Mouse (Mus musculus) forebrain, embryonic 16.5 days (tissue): ENCODE measurements around the gene Fgf12. TPM values are rescaled to one million over a fixed set of nuclear protein-coding genes. Genes with fewer than 3 reads are reported as not detected.

Source experiments
- ATAC-seq: fragments of 200-750 bp; cut with Nextera tagmentation; 2 replicates; pipeline ENCODE4 v1.8.0; 2017; ENCODE audit warnings: mild to moderate bottlenecking, moderate library complexity
- H3K27ac ChIP-seq: fragments of 300-500 bp; sonication (generic); 2 replicates; pipeline ENCODE4 v1.5.1; 2014; ENCODE audit warnings: low read length, control low read depth
- H3K27me3 ChIP-seq: fragments of 300-500 bp; sonication (generic); replicated peaks from 2 replicates; pipeline ENCODE4 v1.6.1; 2014; ENCODE audit warnings: low read length; ENCODE audit not compliant: control insufficient read depth, insufficient read depth
- H3K36me3 ChIP-seq: fragments of 300-500 bp; sonication (generic); 2 replicates; pipeline ENCODE4 v1.6.1; 2014; ENCODE audit not compliant: control insufficient read depth, insufficient read depth
- H3K4me1 ChIP-seq: fragments of 300-500 bp; sonication (generic); replicated peaks from 2 replicates; pipeline ENCODE4 v1.6.1; 2014; ENCODE audit warnings: low read length; ENCODE audit not compliant: control insufficient read depth, insufficient read depth
- H3K4me2 ChIP-seq: fragments of 300-500 bp; sonication (generic); 2 replicates; pipeline ENCODE4 v1.6.1; 2014; ENCODE audit warnings: mild to moderate bottlenecking, low read length, control low read depth
- H3K4me3 ChIP-seq: fragments of 300-500 bp; sonication (generic); replicated peaks from 2 replicates; pipeline ENCODE4 v1.5.1; 2014; ENCODE audit warnings: mild to moderate bottlenecking, low read length, control low read depth
- H3K9ac ChIP-seq: fragments of 300-500 bp; sonication (generic); replicated peaks from 2 replicates; pipeline ENCODE4 v1.6.1; 2014; ENCODE audit warnings: low read depth, low read length, control low read depth
- H3K9me3 ChIP-seq: fragments of 300-500 bp; sonication (generic); 2 replicates; pipeline ENCODE4 v1.6.1; 2016; ENCODE audit warnings: low read length; ENCODE audit not compliant: control insufficient read depth
- WGBS: fragments of 180-500 bp; shearing (Covaris S2); extraction: QIAGEN DNeasy Blood & Tissue Kit; methylation state at CpG from one replicate; pipeline ENCODE4 v1.1.7; 2014; 5-methylcytosine and 5-hydroxymethylcytosine counted together
- polyA plus RNA-seq: library from polyadenylated mRNA; unstranded; fragments of >200 nt; fragmentation: Nextera tagmentation; extraction: Ambion mirVana; gene quantifications from 2 replicates; pipeline ENCODE4 v1.2.1, GENCODE M21; 2015

Gene Fgf12
- polyA plus RNA-seq, 1 experiment from 2014 or later, result 25.4 TPM

- H3K27me3 ChIP-seq, result peaks cover 3% of the 10 kb centered on the region; the same call in 1 of the 2 replicates
- H3K4me1 ChIP-seq, result peaks cover 19% of the 10 kb centered on the region
- H3K9ac ChIP-seq, result peak overlapping the region; percentile 82
- no peaks in the 10 kb centered on the region for H3K36me3 ChIP-seq
- peak; percentile 53; the same call in 1 of the 2 replicates for ATAC-seq
- H3K9me3 ChIP-seq, result no peaks in the 10 kb centered on the region
- WGBS, result 3% methylated on average over 5 of the region's 6 CpGs
- peak overlapping the region; percentile 98 for H3K4me2 ChIP-seq
- H3K4me3 ChIP-seq, result peak overlapping the region; percentile 80
- peak overlapping the region; percentile 83; the same call in 1 of the 2 replicates for H3K27ac ChIP-seq
These were observed 305.8 kb downstream of the Fgf12 start for GRCm38 (mm10) chr16:28447114-28447455.

- peak overlapping the region; percentile 82 for H3K9ac ChIP-seq
- peak overlapping the region; percentile 98 for H3K4me2 ChIP-seq
- peak overlapping the region; percentile 83 for H3K27ac ChIP-seq
- ATAC-seq, result peak; percentile 72
- H3K36me3 ChIP-seq, result no peaks in the 10 kb centered on the region
- 0% methylated on average over 82 of the region's 82 CpGs for WGBS
- peak overlapping the region; percentile 80 for H3K4me3 ChIP-seq
- peaks cover 19% of the 10 kb centered on the region for H3K4me1 ChIP-seq
- H3K9me3 ChIP-seq, result no peaks in the 10 kb centered on the region
- H3K27me3 ChIP-seq, result peaks cover 3% of the 10 kb centered on the region; the same call in 1 of the 2 replicates
These were observed 306.3 kb downstream of the Fgf12 start for GRCm38 (mm10) chr16:28446334-28447113.

DNA sequence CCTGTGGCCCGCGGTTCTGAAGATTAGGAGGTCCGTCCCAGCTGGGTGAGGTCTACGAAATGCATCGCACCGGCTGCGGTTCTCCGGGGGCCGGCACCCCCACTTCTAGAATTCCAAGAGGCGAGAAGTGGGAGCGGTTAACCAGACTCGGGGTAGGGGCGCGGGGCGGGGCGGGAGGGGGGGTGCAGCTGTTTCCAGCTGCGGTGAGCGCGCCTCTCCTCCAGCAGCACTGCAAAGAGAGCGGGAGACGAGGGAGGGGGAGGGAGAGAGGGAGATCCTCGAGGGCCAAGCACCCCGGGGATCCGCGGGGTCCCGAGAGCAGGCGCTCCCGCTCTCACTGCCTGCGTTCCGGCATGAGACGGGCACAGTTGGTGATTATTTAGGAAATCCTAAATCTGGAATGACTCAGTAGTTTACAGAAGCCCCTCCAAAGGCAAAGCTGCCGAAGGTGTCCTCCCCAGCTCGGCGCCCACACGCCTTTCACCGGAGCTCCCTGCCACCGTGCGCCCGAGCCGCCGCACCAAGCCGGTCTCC, 307.0 kb downstream of the Fgf12 start:
- Histone ChIP-seq H3K9me3 (no peaks in the 10 kb centered on the region), H3K9ac (peak overlapping the region; percentile 82), H3K27ac (peak overlapping the region; percentile 83), H3K4me3 (peak overlapping the region; percentile 80), H3K27me3 (peaks cover 3% of the 10 kb centered on the region; the same call in 1 of the 2 replicates), H3K36me3 (no peaks in the 10 kb centered on the region), H3K4me1 (peaks cover 19% of the 10 kb centered on the region), H3K4me2 (peak overlapping the region; percentile 98)
- ATAC-seq, result peak; percentile 61
- 0% methylated on average over 38 of the region's 42 CpGs for WGBS

- peaks cover 19% of the 10 kb centered on the region for H3K4me1 ChIP-seq
- no peaks in the 10 kb centered on the region for H3K36me3 ChIP-seq
- H3K27ac ChIP-seq, result peak overlapping the region; percentile 83
- H3K27me3 ChIP-seq, result peaks cover 3% of the 10 kb centered on the region; the same call in 1 of the 2 replicates
- H3K4me3 ChIP-seq, result peak overlapping the region; percentile 80
- WGBS, result under 1% methylated on average over 51 of the region's 51 CpGs
- ATAC-seq, result peak; percentile 49
- no peaks in the 10 kb centered on the region for H3K9me3 ChIP-seq
- H3K4me2 ChIP-seq, result peak overlapping the region; percentile 98
- peak overlapping the region; percentile 82 for H3K9ac ChIP-seq
These were observed 307.7 kb downstream of the Fgf12 start for GRCm38 (mm10) chr16:28444993-28445799.

GRCm38 (mm10) chr16:28421617-28422016, 331.3 kb downstream of the Fgf12 start:
- Histone ChIP-seq H3K27ac (no peak overlapping the region), H3K27me3 (no peaks in the 10 kb centered on the region), H3K9ac (no peak overlapping the region), H3K36me3 (no peaks in the 10 kb centered on the region), H3K9me3 (no peaks in the 10 kb centered on the region), H3K4me1 (no peaks in the 10 kb centered on the region), H3K4me2 (no peak overlapping the region), H3K4me3 (no peak overlapping the region)
- 95% methylated on average over 1 of the region's 1 CpGs for WGBS
- no peak for ATAC-seq

DNA sequence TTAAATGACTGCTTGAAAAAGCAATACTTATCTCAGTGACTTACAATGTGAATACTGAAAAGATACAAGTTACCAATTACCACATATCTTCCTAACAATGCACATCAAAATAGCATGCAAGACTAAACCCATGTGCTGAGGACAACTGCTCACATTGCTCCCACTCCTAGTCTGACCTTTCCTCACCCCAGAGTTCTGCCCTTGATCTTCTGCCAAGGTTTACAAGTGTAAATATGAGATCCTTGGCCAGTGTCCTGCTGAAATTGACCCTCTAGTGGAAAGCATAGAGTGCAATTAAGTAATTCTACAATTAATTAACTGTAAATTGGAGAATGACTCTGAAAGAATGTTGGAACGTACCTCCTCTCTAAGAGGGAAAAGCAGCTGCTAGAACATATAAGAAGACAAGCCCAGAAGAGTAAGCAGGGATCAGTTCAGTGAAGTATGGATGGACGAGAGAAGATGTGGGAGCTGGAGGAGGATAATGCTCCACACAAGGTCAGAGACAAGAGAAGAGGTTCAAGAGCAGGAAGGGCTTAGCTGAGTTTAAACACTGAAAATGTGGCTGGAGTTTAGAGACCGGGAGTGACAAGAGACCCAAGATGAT, 333.1 kb downstream of the Fgf12 start:
- Histone ChIP-seq H3K9me3 (no peaks in the 10 kb centered on the region), H3K4me1 (no peaks in the 10 kb centered on the region), H3K36me3 (no peaks in the 10 kb centered on the region), H3K9ac (no peak overlapping the region), H3K27me3 (no peaks in the 10 kb centered on the region), H3K27ac (no peak overlapping the region), H3K4me2 (no peak overlapping the region), H3K4me3 (no peak overlapping the region)
- ATAC-seq, result no peak
- 62% methylated on average over 3 of the region's 3 CpGs for WGBS

DNA sequence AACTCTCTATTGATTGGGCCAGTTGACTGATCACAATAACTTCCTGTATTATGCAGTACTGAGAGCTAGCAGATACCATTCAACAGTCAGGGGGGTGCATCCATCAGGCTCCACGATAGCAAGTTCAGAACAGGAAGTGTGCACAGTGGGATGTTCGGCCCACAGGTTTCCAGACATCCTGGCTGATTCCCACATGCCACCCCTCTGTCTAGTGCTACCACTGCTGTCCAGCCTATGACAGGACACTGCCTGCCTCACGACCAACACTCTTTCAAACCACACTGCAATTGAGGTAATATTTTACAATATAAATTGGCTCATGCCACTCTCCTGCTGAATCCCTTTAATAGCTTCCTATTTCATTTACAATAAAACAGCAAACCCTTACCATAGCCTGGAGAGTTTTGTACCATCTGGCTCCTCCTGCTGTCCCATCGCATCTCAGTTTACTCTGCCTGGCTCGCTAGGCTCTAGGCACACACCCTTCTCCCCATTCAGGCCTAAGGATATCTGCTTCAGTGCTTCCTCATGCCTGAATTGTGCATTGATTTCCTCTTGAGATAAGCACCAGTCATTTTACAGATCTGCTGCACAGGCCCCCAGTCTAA, 341.6 kb downstream of the Fgf12 start:
- ATAC-seq, result peak; percentile 64
- 71% methylated on average over 5 of the region's 5 CpGs for WGBS
- H3K27me3 ChIP-seq, result no peaks in the 10 kb centered on the region
- H3K4me3 ChIP-seq, result no peak overlapping the region
- no peaks in the 10 kb centered on the region for H3K36me3 ChIP-seq
- no peak overlapping the region for H3K27ac ChIP-seq
- H3K9me3 ChIP-seq, result no peaks in the 10 kb centered on the region
- H3K9ac ChIP-seq, result no peak overlapping the region
- no peak overlapping the region for H3K4me2 ChIP-seq
- H3K4me1 ChIP-seq, result 0 out of 2 replicates have a peak, but pooled peaks cover 4% of the 10 kb centered on the region

DNA sequence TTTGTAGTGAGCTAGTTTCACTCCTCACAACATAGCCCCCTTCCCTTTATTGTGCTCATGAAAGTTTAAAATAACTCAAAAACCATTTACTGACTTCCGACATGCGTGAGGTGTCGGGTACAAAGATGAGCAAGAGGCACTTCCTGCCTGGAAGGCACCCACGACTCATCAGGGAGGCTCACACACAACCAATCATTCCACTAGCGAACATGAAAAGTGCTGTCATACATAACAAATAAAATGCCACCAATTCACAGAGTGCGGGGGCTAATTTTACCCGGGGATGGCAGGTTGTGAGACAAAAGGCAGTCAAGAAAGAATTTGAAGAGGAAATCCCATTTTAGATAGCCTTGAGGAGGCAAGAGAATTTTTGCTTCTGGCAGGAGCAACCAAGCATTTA, 344.6 kb downstream of the Fgf12 start:
- ATAC-seq, result no peak
- 0 out of 2 replicates have a peak, but pooled peaks cover 4% of the 10 kb centered on the region for H3K4me1 ChIP-seq
- H3K27ac ChIP-seq, result no peak overlapping the region
- no peaks in the 10 kb centered on the region for H3K9me3 ChIP-seq
- WGBS, result 65% methylated on average over 7 of the region's 7 CpGs
- no peaks in the 10 kb centered on the region for H3K36me3 ChIP-seq
- no peaks in the 10 kb centered on the region for H3K27me3 ChIP-seq
- H3K9ac ChIP-seq, result no peak overlapping the region
- no peak overlapping the region for H3K4me3 ChIP-seq
- H3K4me2 ChIP-seq, result no peak overlapping the region
